Mouse (Mus musculus) layer of hippocampus, adult 11-12 months (tissue): Measurements from ENCODE around the gene Tox2.

ENCODE experiments used
- DNase-seq: peaks from one replicate; pipeline ENCODE4 v3.0.0; 2022; ENCODE audit warnings: low spot score

Tox2 gene

DNA sequence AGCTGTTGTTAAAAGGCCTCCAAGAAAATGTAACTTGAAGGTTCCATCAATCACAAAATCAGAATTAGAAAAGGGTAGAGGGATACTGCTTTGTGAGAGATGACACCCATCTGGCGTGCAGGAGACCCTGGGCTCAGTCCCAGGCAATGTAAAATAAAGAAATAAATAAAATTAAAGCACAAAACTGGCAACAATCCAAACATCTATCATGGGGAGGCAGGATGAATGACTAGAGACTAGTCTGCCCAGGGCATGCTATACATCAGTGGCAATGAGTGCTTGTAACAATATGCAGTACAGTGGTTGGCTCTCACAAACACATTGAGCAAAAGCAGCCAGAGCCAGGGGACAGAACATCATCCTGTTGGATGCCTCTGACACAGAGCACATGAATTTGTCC, 53.8 kb downstream of the Tox2 start:
- DNase-seq: no peak

DNA sequence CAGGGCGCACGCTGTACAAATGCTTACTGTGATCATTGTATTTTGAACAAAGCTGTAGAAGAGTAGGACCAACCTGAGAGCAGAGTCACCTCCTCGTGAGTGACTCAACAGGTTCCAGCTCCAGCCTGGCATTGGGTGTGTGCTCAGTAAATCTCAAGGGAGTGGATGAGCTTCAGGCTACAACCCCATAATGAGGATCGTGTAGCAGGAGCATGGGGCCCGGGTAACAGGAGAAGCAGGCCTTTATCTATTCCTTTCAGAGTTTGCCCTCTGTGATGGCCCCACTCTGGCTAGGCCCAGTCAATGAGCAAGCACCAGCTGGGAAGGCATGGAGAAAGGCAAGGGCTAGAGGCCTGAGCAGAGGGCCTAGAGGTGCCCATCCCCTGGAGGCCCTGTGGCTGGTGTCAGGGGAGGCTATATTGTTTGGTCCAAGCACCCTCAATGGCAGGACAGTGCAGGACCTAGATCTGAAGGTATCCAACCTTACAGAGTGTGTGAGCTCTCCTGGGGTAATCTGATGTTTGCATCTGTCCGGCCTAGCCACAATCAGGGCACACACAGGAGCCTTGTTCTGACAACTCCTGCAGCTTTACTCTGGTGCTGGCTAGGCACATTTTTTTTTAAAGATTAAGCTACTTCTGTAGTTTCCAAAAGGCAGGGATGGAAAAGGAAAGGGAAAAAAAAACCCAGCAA, 58.6 kb downstream of the Tox2 start:
- DNase-seq: no peak

DNA sequence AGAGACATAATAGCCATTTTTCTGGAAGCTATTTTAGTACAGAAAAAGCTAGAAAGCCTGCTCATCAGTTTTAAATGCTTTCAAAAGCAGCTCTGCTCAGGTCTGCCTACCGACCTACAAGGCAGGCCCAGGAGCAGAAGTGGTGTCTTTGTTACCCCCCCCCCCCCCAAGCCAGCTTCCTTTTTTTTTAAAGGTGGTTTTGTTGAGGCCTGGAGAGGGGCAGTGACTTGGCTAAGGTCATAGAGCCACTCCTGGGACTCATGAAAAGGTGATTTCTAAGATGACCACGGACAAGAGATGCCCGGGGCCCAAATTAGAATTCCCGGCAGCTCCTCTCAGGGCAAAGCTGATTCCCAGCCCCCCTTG, 59.1 kb downstream of the Tox2 start:
- no peak for DNase-seq

DNA sequence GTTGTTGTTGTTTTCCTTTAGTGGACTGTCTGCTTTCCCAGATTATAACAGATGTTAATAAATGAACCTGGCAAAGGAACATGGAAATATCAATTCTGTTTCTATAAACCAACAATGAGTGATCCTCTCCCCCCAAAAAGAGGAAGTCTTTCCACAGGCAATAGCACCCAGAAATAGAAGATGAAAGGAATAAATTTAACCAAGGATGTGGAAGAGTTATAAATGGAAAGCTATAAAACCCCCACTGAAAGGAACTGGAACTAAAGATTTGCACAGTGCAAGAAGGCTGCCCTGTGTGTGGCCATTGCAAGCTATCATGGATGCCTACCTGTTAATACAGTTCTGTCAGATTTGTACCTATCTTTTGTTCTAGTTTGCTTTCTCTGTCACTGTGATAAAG, 64.2 kb downstream of the Tox2 start:
- no peak for DNase-seq

DNA sequence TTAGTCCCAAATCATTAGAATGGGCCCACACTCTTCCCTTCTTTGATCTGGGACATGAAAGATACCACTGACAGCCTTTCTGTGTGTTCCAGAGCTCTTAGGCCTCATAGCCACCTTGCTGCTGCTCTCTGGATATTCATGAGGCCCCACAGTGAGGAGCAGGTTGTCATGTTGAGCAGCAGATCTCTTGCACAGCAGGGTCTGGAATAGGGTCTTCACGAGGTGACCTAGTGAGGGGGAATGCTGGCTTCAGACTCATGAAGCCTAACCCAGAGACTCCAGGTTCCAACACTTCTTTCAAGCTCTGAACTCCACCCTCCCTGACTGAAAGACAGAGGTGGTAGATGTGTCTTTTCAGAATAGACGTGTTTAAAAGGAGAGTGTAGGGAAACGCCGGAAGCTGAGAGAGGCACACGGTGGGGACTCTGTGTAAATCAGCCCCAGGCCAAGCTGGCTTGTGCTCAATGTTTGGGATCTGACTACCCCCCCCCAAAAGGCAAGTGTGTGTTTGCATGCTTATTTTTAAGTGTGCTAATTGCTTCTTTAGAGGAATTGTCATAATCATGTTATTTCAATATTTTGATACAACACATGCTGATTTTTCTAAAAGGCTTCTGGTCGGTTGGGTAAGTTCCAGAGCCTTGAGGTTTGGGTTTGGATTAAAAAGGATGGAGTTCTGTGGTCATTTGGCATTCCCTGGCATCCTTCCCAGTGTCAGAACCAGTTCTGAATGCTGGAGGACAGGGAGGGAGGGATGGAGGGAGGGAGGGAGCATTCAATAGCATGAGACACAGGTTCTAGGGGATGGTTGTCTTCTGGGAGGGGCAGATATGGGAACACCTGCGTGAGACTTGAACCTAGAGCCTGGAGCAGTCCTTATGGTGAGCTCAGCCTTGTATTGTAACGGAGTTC, 68.9 kb downstream of the Tox2 start:
- no peak for DNase-seq

DNA sequence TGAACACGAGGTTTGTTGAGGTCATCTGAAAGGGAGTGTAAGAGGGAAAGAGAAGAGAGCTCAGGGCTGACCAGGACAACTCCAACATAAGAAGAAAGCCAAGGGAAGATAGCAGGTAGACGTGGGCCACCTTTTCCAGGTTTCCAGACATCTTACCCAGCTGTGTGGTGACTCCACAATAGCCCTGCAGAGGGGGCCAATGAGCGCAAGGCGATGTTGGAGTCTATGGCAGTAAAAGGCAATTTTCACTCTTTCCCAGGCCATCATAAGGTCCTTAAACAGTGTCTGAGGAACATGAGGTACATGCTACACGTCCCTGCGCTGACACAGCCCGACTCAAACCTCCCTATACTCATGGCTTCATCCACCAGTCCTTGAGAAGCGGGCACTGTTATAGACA, 70.9 kb downstream of the Tox2 start:
- DNase-seq: no peak

DNA sequence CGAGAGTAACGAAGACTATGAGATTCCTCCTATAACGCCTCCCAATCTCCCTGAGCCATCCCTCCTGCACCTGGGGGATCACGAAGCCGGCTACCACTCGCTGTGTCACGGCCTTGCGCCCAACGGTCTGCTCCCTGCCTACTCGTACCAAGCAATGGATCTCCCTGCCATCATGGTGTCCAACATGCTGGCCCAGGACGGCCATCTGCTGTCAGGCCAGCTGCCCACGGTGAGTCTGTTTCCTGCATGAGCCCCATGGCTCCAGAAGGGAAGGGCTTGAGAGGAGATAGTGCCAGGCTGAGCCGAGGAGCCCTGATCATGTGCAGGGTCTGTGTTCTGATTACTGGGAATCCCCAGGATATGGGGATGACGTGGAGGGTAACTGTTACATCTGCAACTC, 73.1 kb downstream of the Tox2 start:
- no peak for DNase-seq

DNA sequence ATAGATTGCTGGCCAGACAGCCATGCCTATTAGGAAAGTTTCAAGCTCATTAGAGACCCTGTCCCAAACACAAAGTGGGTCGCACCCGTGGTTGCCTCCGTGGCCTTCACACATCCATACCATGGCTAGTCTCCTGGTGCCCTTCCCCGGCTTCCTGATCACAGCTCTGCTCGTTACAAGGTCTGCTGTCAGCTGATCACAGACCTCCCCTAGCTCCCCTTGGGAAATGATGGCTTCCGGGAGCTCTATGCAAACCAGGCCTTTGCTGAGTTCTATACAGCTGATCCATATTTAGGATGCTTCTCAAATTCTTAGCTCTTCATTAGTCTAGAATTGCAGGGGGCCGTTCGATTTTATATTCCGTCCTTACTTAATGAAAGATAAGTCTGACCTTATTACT, 75.1 kb downstream of the Tox2 start:
- no peak for DNase-seq

DNA sequence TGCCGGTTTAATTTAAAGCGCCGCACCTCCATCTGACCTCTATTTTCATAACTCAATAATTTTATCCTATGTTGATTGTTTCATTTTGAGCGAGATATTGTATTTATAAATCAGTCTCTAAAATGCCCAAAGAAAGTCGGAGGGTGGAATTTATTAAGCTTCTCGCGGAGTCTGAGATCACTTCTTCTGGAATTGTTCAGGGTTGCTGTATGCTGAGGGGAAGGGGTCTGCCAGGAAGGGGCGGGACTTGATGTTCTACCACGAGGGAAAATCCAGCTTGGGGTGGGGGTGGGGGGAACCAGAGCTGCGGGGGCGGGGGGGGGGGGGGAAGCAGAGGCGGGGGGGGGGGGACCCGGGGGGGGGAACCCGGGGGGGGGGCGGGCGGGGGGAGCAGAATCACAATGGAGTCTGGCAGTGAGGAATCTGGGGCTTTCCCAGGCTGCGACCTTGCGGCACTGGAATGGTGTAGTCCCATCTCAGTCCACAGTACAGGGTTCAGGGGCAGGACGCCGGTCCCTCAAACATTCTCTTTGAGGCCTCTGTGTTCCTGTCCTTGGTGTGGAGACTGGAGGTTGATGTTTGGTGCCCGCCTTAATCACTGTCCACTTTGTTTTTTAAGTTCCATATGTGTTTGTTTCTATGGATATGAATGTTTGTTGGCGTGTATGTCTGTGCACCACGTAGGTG, 77.9 kb downstream of the Tox2 start:
- DNase-seq: no peak

DNA sequence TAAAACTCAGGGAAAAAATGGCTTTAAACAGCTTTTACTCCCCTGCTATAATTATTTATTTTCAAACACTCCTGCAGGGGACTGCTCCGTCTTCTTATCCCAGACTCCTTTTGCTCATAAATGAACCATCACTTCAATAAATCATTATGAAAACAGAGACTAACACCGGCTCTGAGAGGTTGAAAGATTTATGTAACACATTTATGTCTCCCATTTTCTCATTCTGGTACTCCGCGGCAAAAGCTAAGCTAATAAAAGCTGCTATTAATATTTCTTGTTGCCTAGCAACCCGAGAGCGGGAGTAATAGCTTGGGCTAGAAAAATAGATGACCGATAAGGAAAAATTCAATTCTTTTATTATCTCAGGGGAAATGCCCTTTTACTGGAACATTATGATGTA, 81.9 kb downstream of the Tox2 start:
- peak; percentile 23 for DNase-seq

DNA sequence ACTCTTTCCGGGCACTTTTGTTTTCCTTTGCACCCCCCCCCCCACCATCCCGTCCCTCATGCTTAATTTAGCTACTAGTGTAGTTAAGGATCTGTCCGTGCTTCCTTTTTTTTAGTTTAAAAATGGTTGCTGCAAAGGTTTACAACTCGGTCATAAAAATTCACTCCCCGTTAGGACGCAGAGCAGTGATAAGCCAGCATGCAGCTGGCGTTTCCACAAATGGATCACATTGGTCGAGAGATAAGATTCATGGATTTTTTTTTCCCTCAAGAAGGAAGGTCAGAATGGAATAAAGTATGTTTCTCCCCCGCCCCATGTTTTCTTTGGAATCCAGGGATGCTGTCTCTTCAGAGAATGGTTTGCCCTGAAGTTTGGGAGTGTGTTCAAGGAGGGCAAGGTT, 82.4 kb downstream of the Tox2 start:
- no peak for DNase-seq

DNA sequence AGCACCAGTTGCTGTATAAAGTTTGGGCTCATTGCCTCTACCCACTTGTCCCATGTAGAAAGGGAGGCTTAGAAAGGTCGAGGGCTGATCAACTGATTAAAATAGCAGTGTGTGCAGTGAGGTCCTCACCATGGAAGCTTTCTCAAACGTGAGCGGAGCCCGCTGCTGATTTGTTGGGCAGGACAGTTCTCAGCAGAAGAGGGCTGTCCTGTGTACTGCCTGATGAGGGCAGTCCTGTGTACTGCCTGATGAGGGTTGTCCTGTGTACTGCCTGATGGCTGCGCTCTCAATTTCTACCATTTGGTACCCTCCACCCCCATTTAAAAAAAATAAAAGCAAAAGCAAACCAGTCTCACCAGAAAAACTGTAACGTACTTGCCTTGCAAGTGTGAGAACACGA, 82.8 kb downstream of the Tox2 start:
- DNase-seq: no peak

DNA sequence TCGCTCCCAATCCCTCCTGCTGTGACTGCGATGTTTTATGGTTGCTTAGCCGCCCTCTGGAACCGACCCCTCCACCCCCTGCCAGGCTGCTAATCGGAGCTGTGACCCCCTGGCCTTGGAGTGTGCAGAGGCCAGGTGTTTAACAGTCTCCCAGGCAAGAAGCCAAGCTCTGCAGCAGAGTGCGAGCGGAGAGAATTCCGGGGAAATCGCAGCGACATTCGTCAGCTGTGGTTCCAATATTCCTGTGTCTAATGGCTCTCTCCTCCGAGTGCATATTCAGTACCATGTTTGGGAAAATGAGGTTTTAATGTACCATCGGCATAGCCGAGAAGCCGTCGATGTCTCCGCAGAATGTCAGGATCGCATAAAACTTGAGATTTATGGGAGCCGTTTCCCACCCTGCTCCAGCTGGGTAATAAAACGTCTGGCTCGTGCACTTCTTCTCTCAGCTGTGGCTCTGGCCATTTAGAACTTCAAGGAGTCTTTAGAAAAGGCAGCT, 86.0 kb downstream of the Tox2 start:
- peak; percentile 10 for DNase-seq

DNA sequence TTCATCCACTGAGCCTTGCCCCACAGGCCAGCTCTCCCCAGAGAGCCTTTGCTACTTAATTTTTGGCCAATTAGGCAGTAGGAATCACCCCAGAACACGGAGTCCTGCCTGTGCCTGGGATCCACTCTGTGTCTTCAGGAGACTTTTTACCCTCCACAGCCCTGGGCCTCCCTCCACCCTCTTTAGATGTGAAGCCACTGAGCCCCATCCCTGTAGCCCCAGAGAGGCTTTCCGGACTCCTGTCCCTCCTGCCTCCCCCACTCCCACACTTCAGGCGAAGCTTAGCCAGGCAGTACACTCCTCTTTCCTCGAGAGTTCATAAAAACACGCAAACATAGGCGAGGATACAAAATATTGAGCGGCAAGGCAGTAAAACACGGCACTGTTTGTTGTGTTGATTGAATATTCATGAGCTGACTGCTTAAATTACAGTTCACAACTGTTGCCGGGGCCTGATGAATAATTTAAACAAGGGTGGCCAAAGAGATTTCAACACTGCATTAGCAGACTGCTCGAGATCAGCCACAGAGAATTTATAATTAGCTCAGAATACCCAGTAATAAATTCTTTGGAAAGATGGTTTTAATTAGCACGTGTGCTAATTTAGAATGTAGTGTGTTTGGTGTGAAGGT, 94.2 kb downstream of the Tox2 start:
- no peak for DNase-seq

DNA sequence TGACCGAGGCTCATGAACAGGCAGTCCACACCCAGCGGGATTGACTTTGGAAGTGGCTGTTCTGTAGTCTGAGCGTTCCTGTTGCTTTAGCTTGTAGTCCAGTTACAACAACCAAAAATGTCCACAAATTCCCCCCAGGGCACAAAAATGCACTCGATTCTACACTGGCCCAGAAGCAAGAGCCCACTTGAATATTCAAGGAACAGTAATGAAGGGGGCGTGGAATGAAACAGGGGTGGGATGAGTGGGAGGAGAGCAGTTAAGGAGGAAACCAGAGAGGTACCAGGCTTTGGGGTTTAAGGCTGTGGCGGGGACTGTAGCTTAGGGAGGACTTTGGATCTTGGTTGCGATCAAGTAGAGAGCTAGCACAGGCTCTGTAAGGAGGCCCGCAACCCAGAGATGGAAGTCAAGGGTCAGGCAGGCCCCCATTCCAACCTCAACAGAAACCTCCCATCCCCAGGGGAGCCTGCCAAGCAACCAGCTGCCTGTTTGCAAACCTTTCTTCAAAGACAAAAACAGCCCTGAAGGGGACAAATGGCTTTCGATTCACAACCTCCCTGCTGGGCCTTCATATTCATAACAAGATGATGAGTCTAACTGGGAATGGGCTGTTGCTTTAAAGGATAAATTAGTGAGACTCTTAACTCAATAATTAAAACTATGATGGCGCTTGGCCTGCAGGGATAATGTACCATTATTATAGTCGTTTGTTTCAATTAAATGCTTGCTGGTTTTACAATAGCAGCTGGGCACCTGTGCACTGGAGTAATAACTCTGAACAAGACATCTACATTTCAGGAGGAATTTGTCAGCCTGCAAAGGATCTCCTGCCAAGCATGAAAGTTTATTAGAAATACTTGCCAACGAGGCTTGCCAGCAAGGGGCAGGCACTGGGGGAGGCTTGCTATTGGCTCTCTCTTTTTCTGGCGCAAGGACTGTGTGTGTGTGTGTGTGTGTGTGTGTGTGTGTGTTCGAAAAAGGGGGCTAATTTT, 97.4 kb downstream of the Tox2 start:
- no peak for DNase-seq

DNA sequence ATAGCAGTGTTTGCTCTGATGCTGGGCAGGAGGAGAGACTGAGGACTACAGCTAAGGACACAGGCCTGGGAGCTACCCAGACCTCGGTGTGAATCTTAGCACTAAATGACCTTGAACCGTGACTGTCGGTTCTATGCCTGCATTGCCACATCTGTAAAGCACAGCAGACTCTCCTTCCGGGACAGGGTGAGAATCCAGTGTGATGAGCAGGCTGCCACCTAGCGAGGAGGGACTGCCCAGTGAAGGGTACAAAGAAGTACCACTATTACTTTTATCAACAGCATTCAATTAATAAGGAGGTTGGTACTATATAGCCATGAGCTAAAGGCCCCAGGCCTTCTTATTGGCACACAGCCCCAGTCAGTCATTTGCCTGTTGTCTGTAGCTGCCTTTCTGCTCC, 98.7 kb downstream of the Tox2 start:
- DNase-seq: no peak

DNA sequence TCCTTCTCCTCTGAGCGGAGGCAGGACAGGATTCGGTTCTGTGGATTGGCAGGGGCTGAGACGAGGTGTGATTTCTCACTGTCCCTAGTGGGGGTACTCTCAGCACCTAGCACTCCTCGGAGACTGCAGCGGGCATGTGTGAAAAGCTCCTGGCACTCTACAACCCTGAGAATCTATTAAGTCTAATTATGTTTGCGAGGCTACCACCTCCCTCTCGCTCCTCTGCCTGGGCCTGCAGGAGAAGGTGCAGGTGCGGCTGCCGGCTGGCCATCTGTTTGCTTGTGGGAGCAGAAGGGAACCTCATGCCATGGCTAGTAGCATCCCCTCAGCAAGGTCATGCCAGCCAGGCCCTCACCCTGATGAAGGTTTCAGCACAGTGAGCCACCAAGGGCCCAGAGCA, 100.1 kb downstream of the Tox2 start:
- DNase-seq: no peak

DNA sequence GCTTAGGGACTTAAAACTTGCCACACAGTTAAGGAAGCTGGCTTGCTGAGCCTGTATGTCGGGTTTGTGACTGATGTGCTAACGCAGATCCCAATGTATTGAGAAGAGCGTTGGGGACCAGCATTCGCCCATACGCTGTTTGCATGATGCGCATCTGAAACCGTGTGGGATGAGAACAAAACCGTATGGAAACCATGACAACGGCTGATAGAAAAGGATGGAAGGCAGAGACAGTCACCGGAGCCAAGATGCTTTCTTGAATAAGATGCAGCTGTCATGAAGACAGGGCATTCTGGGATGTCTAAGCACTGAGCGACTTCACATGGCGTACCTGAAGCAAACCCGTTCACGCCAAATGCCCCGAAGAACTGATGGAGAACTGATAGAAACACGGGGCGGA, 106.5 kb downstream of the Tox2 start:
- peak; percentile 28 for DNase-seq

DNA sequence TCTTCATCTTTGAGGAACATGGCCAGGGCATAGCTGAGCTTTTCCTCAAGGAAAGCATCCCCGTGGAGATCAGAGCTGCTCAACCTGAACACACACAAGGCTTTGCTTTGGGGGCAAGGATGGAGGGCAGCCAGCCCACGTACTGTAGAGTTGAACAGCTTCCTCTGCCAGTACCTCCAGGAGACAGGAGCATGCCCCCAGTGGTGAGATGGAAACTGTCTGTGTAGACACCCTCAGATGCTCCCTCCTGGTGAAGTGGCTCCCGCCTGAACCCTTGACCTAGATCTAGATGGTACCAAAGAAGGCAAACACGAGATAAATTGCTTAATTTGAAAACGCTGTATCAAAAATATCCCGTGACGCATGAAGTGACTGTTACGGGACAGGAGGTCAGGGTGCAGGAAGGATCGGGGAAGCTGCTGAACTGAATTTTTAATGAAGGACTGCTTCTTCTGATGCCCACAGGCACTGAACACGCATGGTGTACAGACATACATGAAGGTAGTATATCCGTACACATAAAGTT, 107.3 kb downstream of the Tox2 start:
- no peak for DNase-seq

DNA sequence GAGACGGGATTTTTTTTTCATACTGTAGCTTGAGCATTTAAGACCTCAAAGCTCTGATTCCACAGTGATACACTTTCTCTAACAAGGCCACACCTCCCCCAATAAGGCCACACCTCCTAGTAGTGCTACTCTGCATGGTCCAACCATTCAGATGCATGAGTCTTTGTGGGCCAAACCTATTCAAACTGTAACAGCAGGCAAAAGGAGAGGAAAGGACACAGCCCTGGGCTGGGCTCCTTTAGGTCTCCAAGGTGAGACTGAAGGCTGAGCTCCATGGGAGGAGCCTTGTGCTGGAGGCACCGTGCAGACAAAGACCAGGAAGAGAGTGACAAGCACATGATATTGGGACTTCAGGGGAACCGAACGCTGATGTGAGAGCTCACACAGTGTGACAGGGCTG, 114.4 kb downstream of the Tox2 start:
- no peak for DNase-seq

DNA sequence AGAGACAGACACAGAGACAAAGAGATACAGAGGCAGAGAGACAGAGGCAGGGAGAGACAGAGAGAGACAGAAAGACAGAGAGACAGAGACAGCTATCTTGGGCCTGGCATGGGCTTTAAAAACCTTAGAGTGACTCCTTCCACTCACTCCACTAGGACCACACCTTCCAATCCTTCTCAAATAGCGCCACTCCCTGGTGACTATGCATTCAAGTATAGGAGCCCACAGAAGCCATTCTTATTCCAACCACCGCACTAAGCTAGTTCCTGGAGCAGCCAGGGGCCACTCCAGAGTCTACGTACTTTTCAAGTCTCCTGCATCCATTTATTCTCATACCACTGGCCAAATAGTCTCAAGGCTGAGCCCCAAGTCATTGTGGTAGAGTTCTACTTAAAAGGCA, 115.9 kb downstream of the Tox2 start:
- DNase-seq: no peak
